Mouse (Mus musculus): ENCODE data around the gene Zmynd8.

Zmynd8 gene

GRCm38 (mm10) chr2:165879403-165880178 is 19.2 kb downstream of the Zmynd8 start:
- DNase-seq (ENCODE audit: low read depth), result no peak

DNA sequence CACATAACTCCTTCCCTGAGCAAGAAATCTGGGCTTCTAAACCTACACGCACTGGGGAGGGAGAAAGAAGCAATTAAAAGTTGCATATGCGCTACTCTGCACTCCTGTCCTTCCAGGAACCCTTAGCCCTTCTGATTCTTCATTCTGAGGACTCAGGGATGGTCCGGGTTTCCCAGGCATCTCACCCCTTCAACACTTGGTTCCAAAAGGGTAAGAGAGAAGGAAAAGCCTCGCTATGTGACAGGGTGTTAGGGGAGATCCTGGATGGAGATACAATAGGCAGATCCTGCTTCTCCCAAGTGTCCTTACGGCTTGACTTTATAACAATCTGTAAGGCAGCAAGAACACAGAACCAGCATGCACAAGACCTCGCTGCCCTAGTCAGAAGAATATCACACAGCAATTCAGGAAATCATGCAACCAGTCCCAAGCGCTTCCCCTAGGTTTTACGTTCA is 19.9 kb downstream of the Zmynd8 start:
- DNase-seq (ENCODE audit: low read depth), result no peak

DNA sequence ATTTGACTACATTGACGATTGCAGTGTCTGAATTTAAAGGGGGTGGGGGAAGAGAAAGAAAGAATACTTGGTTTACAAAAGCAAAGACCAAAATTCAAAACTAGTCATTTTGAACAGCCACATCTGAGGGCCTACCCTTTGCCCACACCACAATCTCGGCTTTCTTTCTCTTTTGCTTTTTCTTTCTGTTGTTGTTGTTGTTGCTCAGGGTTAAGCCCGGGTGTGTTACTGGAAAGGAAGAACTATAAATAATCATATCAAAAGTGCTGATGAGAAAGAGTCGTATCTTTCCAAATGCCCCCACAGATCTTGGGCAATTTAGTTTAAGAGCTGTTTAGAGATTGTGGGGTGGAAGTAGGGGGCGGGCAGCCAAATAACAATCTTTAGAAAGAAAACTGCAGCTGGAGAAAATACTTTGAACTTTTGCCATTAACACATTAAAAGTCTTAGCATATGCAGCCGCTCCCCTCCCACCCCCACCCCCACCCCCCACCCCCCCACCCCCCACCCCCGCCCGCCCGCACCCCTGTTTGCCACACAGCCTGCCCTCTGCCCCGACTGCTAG is 20.7 kb downstream of the Zmynd8 start:
- no peak for DNase-seq (ENCODE audit: low read depth)

- DNase-seq (ENCODE audit: low read depth), result no peak
These were observed 21.6 kb downstream of the Zmynd8 start for GRCm38 (mm10) chr2:165877180-165877579.

GRCm38 (mm10) chr2:165876201-165876918 is 22.5 kb downstream of the Zmynd8 start:
- no peak for DNase-seq (ENCODE audit: low read depth)

- no peak for DNase-seq (ENCODE audit: low read depth)
These were observed 23.3 kb downstream of the Zmynd8 start for GRCm38 (mm10) chr2:165875406-165875955.

- DNase-seq (ENCODE audit: low read depth), result no peak
These were observed 24.1 kb downstream of the Zmynd8 start for GRCm38 (mm10) chr2:165874461-165875339.

- DNase-seq (ENCODE audit: low read depth), result no peak
These were observed 25.0 kb downstream of the Zmynd8 start for GRCm38 (mm10) chr2:165873777-165874176.

DNA sequence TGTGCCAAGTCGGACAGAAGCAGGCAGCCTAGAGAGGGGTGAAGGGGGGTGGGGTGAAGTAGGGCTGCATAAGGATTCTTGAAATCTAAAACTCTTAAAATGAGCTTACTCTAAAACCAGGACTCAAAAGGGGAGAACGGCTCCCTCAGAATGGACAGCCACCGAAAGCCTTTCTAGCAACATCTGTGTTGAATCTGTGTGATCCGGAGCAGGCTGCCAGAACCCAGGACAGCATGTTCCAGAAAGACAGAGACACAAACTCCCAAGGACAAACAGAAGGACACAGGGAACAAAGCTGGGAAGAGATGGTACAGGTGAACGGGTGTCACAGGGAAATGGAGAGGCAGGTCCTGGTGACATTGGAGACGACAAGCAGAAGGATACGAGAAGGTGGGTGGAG is 25.6 kb downstream of the Zmynd8 start:
- DNase-seq (ENCODE audit: low read depth), result no peak

DNA sequence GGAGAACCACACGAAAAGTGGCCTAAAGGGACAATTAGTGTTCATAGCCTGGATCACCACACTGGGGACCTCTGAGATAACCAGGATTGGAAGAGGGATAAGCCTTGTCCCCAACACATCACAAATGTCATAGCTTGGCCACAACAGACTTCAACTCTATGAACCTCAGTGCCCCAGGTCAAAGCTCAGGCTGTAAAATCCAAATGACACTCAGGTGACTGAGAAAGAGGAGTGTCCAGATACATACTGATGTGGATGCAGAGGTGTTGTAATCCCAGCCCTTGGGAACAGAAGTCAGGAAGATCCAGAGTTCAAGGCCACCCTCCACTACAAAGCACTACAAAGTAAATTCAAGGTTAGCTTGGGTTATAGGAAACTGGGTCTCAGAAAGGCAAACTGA is 29.6 kb downstream of the Zmynd8 start:
- no peak for DNase-seq (ENCODE audit: low read depth)

DNA sequence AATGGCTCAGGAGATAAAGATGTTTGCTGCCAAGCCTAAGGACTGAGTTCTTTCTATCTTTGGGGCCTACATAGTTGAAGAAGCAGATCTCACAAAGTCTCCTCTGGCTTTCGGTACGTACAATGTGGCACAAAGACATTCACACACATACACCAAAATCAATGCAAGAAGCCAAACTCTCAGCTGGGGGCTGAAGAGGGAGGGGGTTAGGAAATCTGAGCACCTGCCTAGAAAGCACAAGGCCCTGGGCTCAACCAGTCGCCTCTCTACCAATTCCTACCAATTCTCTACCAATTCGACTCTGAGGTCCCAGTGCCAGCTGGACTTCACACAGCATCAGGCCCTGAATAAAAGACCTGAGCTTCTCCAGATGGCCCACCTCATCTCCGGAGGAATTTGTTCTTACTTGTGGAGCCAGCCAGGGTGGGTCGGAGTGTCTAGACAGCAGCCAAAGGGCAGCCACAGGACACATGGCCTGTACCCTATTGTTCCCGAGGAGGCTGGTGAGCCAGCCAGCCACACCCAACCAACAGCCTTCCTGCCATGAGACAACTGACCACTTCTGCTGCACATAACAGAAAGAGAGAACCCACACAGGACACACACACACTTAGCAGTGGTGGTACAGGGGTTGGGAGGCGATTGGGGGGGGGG is 30.2 kb downstream of the Zmynd8 start:
- DNase-seq (ENCODE audit: low read depth), result no peak

DNA sequence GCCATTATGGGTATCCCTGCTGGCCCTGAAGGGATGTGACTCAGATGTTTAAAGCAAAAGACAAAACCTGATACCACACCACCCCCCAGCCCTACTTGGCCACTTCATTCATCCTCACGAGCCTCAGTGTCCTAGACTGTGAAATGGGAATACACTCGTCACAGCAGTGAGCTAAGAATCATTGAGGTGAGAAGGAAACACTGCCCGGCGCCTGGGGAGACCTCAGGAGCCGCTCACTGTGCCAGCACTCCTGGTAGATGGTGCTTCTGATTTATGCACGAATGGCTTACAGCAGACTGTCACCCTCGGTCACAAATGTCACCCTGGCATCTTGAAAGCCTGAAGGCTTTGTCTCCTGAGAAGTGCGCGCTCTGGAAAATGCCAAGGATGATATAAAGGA is 31.3 kb downstream of the Zmynd8 start:
- no peak for DNase-seq (ENCODE audit: low read depth)

- DNase-seq (ENCODE audit: low read depth), result no peak
These were observed 31.8 kb downstream of the Zmynd8 start for GRCm38 (mm10) chr2:165866951-165867387.

- no peak for DNase-seq (ENCODE audit: low read depth)
These were observed 32.4 kb downstream of the Zmynd8 start for GRCm38 (mm10) chr2:165866412-165866811.

DNA sequence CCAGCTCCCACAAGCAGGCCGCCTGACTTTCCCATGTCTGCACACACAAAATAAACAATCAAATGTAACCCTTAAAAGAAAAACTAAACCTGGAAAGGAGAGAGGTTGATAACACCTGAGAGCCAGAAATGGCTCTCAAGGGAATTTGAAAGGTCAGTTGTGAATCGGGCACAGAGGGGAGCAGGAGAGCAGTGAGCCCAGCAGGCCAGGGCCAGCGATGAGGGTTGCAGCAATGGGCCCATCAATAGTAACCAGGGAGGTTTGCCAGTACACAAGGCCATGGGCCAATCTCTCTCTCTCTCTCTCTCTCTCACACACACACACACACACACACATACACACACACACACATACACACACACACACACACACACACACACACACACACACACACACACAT is 34.0 kb downstream of the Zmynd8 start:
- no peak for DNase-seq (ENCODE audit: low read depth)

DNA sequence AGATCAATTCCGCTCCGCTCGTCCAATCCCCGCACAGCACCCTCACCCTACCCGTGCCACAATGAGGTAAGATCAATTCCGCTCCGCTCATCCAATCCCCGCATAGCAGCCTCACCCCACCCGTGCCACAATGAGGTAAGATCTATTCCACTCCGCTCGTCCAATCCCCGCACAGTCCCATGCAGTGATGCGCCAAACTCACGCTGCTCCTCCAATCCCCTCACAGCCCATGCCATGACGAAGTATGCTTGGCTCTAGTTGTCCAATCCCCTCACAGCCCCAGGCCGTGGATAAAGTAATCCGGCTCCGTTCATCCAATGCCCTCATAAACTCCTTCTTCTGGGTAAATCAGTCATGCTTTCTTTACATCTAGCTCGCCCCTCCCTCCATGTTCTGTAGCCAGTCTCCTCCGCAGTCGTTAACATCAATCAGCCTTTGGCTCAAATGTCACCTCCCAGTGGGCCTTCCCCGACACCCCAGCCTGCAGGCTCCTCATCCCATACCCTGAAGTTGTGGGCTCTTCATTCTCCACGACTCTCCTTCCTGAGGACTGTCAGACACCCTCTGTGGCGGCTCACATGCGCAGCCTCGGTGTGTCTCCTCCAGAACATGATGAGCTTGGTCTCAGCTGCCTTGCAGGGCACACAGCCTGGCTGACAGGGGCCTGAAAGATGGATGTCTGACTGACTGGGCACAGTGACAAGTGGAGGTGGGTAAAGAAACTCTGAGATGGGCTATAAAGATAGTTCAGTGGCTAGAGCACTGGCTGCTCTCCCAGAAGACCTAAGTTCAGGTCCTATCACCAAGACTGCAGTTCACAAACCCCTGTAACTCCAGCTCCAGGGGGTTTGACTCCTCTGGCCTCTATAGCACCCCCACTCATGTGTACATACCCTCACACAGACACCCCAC is 36.9 kb downstream of the Zmynd8 start:
- no peak for DNase-seq (ENCODE audit: low read depth)

DNA sequence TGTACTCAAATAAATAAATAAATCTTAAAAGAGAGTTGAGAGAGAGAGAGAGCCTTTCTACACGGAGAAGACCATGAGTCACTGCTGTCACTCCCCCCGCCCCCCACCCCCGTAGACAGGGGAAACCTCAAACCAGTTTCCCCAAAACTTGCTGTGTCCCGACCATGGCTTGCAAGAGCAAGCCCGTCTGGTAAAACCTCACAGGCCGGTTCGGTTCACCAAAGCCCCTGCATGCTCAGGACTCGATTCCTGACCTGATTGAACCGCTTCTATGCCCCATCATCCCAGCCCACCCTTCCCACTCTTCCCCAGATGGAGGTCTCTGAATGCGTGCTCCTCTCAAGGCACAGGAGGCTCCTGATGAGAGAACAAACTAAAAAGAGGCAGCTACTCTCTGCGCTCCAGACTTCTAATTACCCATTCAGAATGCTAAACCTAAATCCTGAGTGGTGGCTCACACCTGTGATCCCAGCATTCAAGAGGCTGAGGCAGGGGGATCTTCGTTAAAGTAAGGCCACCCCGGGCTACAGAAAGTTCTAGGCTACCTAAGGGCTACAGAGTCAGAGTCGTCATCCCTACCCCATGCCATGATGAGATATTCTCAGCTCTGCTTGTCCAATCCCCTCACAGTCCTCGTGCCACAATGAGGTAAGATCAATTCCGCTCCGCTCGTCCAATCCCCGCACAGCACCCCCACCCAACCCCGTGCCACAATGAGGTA is 37.7 kb downstream of the Zmynd8 start:
- DNase-seq (ENCODE audit: low read depth), result no peak

DNA sequence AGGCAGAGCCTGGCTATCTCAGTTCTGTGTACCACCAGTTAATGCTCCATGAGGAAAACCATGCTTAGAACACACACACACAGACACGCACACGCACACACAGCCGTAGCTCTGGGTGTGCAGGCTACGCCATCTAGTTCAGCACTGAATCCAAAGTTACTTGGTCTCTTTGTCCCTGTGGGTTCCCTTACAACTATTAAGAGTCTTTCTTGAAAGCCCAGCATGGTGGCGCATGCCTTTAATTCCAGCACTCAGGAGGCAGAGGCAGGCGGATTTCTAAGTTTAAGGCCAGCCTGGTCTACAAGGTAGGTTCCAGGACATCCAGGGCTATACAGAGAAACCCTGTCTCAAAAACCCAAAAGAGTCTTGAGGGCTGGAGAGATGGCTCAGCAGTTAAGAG is 38.4 kb downstream of the Zmynd8 start:
- no peak for DNase-seq (ENCODE audit: low read depth)
